Mouse (Mus musculus): Measurements from ENCODE around the gene Klrb1b. TPM values are rescaled to one million over a fixed set of nuclear protein-coding genes. Genes with fewer than 3 reads are reported as not detected.
"Not testable (repeated sequence)": the region's sequence is repeated elsewhere in the genome, so short reads cannot be mapped to it uniquely, and the experiment has no call there.

The Klrb1b gene
- polyA plus RNA-seq, 1 experiment from 2014 or later = not detected

DNA sequence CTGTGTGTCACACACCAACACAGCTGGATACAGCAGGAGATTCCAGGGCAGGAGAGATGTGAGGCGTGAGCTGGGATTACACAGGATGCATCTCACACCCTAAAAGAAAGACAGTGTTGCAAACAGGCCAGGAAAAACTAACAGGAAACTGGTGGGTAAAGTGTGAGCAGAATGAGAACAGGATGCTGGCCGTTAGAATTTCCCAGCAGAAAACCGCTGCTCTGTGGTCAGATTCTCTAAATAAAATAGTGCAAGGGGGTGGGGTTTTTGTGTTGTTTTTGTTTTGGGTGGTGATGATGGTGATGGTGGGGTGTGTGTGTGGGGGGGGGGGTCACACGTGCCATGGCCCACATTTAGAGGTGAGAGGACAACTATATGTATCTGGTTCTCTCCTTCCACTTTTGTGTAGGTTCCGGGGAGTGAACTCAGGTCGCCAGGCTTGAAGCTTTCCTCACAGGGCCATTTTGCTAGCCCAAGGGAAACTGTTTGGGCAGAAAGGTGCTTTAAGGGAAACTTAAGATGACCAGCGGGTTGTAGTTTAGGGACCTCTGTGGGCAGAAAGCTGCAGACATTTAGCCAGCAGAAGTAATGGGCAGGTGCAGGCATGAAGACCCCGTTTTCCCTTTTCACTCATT is 29.7 kb downstream of the Klrb1b start:
- Histone ChIP-seq H3K4me2 (replicated peaks) (no peak overlapping the region), H3K4me1 (peaks cover 6% of the 10 kb centered on the region; the same call in 1 of the 2 replicates), H3K9ac (no peak overlapping the region), H3K9me3 (no peaks in the 10 kb centered on the region), H3K36me3 (no peaks in the 10 kb centered on the region), H3K27ac (no peak overlapping the region), H3K4me3 (no peak overlapping the region), H3K27me3 (replicated peaks) (no peaks in the 10 kb centered on the region)
- ATAC-seq (ENCODE audit: low FRiP score, low read depth) = no peak
- WGBS = 77% methylated on average over 8 of the region's 8 CpGs

DNA sequence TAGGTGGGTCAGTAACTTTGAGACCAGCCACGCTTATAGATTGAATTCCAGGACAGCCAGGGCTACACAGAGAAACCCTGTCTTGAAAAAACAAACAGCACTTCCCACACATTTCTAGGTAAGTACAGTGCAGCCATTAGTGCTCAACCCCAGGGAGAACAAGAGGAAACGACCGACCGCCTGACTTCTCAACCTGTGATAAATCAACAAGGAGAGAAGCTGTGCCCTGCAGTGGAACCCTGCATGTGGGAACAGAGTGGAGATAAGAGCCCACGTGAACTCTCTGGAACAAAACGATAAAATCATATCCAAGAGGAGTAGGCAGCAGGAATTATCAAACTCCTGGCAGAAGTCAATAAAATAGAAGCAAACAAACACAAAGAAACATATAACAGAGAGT is 32.4 kb downstream of the Klrb1b start:
- H3K9ac ChIP-seq = no peak overlapping the region
- no peaks in the 10 kb centered on the region for H3K36me3 ChIP-seq
- H3K9me3 ChIP-seq = no peaks in the 10 kb centered on the region
- H3K27ac ChIP-seq = no peak overlapping the region
- ATAC-seq (ENCODE audit: low FRiP score, low read depth) = no peak
- no peak overlapping the region for H3K4me3 ChIP-seq
- no peak overlapping the region for H3K4me2 ChIP-seq (replicated peaks)
- H3K4me1 ChIP-seq = peaks cover 6% of the 10 kb centered on the region; the same call in 1 of the 2 replicates
- H3K27me3 ChIP-seq (replicated peaks) = no peaks in the 10 kb centered on the region
- WGBS = 53% methylated on average over 6 of the region's 6 CpGs

DNA sequence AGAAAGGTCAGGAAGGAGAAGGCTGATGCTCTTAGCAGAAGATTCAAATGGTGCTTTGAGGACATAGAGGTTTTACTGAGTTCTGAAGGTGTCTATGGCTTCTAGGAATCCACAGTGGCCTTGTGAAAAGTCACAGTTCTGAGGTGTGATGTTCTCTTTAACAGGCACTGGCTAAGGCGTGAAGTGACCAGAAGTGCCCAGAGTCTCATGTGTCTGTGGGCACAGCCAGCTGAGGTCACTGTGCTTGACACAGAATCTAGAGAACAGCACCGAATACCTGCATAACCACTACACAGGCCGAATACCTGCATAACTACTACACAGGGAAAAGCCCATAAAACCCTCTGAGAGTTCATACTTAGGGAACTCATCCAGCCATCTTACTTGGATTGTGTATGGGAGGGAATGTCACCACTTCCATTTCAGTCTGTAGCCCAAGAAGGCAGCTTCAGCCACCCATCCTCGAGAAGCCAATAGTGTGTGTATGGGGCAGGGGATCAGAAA is 35.6 kb downstream of the Klrb1b start:
- H3K9me3 ChIP-seq; H3K36me3 ChIP-seq; ATAC-seq (ENCODE audit: low FRiP score, low read depth); H3K9ac ChIP-seq; H3K4me2 ChIP-seq (replicated peaks); H3K27ac ChIP-seq; H3K4me1 ChIP-seq; H3K27me3 ChIP-seq (replicated peaks); H3K4me3 ChIP-seq: not testable (repeated sequence)
- WGBS = 86% methylated on average over 4 of the region's 4 CpGs

DNA sequence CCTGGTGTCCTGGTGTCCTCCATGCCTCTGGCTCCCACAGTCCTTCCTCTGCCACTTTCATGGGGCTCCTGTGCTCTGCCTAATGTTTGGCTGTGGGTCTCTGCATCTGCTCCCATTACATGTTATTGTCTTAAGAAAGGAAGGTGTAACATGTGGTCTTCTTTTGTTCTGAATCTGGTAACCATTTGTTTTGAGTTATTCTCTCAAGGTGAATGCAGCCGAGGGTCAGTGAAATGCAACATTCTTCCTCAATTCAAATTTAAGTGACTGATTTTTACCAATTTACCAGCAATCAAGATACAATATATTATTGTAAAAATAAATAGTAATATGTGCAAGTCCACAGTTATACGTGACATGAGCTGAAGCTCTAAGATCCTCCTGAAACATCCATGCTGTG is 37.0 kb downstream of the Klrb1b start, which contains the start of gene Klrb1c:
Gene Klrb1c (minus strand): TSS at position 101 of the 400 bp plus-strand sequence.
- ATAC-seq (ENCODE audit: low FRiP score, low read depth) = no peak
- H3K27me3 ChIP-seq (replicated peaks) = no peaks in the 10 kb centered on the region
- H3K4me3 ChIP-seq = no peak within 1 kb of the TSS
- 87% methylated on average over 2 of the region's 2 CpGs for WGBS
- no peaks in the 10 kb centered on the region for H3K4me1 ChIP-seq
- H3K9ac ChIP-seq = no peak within 1 kb of the TSS
- H3K4me2 ChIP-seq (replicated peaks) = no peak within 1 kb of the TSS
- H3K9me3 ChIP-seq = no peaks in the 10 kb centered on the region
- no peak within 1 kb of the TSS for H3K27ac ChIP-seq
- H3K36me3 ChIP-seq = no peaks in the 10 kb centered on the region

DNA sequence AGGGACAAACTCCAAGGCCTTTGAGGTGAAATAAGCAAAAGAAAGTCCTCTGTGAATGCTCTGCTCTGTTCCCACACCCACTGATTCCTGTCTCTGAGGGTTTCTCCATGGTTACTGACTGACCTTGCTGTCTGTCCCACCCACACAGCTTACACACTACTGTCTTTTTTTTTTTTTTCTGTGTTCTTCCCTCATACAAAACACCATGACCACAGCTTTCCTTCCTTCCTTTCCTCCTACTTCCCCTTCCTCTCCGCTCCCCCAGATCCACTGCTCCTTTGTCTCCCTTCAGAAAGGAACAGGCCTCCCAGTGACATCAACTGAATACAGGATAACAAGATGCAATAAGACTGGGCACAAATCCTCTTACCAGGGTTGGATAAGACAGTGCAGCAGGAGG is 37.6 kb downstream of the Klrb1b start:
- H3K9ac ChIP-seq = no peak overlapping the region
- WGBS = 76% methylated on average over 1 of the region's 1 CpGs
- no peak overlapping the region for H3K27ac ChIP-seq

DNA sequence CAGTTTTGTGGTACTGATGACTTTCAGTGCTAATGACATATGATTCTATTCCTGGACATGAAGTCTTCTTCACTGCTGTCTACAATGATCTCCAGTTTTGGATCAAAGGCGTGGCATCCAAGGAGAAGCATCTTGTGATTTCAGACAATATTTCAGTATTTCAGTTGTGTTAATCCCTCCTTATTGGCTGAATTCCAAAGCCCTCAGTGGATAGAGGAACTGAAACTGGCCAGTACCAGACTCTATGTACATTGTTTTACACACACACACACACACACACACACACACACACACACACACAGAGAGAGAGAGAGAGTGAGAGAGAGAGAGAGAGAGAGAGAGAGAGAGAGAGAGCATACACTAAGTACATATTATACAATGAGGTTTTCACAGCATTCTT is 39.7 kb downstream of the Klrb1b start:
- WGBS = 89% methylated on average over 1 of the region's 1 CpGs
- ATAC-seq (ENCODE audit: low FRiP score, low read depth); H3K27me3 ChIP-seq (replicated peaks); H3K27ac ChIP-seq; H3K9me3 ChIP-seq; H3K9ac ChIP-seq; H3K4me3 ChIP-seq; H3K36me3 ChIP-seq; H3K4me1 ChIP-seq; H3K4me2 ChIP-seq (replicated peaks): not testable (repeated sequence)

More for the DNA sequence above, 37.6 kb downstream of the Klrb1b start:
- H3K36me3 ChIP-seq = no peaks in the 10 kb centered on the region
- no peak overlapping the region for H3K4me3 ChIP-seq
- H3K27me3 ChIP-seq (replicated peaks) = no peaks in the 10 kb centered on the region
- ATAC-seq (ENCODE audit: low FRiP score, low read depth) = no peak
- H3K4me2 ChIP-seq (replicated peaks) = no peak overlapping the region
- H3K9me3 ChIP-seq = no peaks in the 10 kb centered on the region
- H3K4me1 ChIP-seq = no peaks in the 10 kb centered on the region

DNA sequence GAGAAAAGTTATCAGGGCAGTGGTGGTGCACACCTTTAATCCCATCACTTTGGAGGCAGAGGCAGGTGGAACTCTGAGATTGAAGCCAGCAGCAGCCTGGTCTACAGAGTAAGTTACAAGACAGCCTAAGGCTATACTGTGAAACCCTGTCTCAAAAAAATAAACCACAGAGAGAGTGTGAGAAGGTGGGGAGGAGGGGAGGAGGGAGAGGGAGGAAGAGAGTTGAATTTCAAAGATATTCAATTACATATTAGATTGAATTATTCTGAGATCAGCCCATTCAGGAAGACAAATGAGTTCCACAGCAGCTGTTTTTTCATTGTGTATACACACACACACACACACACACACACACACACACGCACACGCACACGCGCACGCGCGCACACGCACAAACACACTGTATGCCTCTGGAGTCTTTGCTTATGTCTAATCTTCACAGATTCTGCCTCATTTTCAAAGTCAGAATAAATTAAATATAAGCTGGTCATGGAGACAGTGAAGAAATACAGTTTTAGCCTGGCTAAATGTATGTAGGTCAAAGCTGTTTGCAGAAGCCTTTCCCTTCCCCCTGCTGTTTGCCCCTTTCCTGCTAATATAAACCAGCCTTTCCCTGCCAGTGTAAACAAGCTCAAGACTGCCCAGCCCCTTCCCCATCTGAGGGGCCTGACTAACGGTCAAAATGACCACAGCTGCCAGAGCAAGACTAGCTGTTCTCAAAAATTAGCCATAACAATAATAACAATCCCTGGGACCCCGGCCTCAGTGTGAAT is 56.5 kb downstream of the Klrb1b start:
- 79% methylated on average over 10 of the region's 10 CpGs for WGBS
- H3K27me3 ChIP-seq (replicated peaks) = no peaks in the 10 kb centered on the region
- H3K9ac ChIP-seq = no peak overlapping the region
- no peaks in the 10 kb centered on the region for H3K36me3 ChIP-seq
- no peak overlapping the region for H3K4me3 ChIP-seq
- no peak for ATAC-seq (ENCODE audit: low FRiP score, low read depth)
- H3K4me1 ChIP-seq = peaks cover 3% of the 10 kb centered on the region; the same call in 1 of the 2 replicates
- no peak overlapping the region for H3K27ac ChIP-seq
- H3K4me2 ChIP-seq (replicated peaks) = no peak overlapping the region
- 0 out of 2 replicates have a peak, but pooled peaks cover 3% of the 10 kb centered on the region for H3K9me3 ChIP-seq

DNA sequence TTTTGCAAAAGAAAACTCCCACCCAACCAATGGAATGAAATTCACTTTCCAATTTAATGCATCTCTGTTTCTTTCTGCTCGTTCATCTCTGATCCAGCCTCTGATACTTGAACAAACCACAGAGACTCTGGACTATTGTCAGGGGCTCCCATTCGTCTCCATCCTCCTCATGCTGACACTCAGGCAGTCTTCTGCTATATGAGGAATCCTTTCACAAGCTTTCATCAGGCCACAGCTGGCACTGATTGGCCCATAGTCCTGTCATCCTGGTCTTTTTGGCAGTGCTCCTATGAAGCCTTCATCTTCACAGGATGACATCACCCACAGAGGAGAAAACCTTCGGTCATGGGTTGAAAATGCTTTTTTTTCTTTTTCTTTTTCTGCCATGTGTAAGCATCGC is 58.1 kb downstream of the Klrb1b start:
- no peak overlapping the region for H3K4me3 ChIP-seq
- H3K9ac ChIP-seq = no peak overlapping the region
- 81% methylated on average over 4 of the region's 4 CpGs for WGBS
- H3K27me3 ChIP-seq (replicated peaks) = no peaks in the 10 kb centered on the region
- ATAC-seq (ENCODE audit: low FRiP score, low read depth) = no peak
- peaks cover 3% of the 10 kb centered on the region; the same call in 1 of the 2 replicates for H3K4me1 ChIP-seq
- H3K4me2 ChIP-seq (replicated peaks) = no peak overlapping the region
- no peaks in the 10 kb centered on the region for H3K9me3 ChIP-seq
- H3K27ac ChIP-seq = no peak overlapping the region
- H3K36me3 ChIP-seq = no peaks in the 10 kb centered on the region

DNA sequence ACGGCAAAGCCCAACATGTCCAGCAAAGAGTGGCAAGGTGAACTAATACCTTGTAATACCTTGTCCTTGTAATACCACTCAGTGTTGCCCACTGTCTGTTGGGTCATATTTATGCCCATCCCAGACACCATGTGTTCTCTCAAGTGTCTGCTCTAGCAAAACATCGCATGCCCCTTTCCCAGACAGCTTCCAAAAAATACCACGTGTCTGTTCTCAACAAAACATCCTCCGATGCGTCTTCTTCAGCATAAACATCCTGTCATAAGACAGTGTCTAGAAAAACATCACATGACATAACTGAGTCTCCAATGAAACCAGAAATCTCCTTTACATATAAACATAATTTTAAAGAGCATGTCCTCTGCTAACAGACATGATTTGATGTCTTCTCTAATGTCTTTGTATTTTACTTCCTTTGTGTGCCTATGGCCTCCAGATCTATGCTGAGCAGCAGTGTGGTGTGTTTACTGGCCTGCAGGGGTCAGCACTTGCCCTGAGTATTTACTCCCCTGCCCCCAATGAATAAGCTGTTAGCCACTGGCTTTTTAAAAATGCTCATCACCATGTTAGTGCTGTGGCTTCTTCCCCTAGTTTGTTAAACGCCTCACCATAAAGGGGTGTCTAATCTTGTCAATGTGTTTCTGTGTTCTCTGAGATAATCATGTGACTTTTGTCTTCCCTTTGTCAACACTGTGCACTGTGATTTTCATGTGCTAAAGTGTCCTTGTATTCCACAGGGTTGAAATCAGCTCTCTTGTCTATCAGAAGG is 59.5 kb downstream of the Klrb1b start:
- not testable (repeated sequence) for H3K4me2 ChIP-seq (replicated peaks); H3K4me1 ChIP-seq; H3K4me3 ChIP-seq; H3K27ac ChIP-seq; H3K36me3 ChIP-seq; H3K9me3 ChIP-seq; H3K27me3 ChIP-seq (replicated peaks); H3K9ac ChIP-seq
- ATAC-seq (ENCODE audit: low FRiP score, low read depth) = peak; percentile 37; the same call in 1 of the 2 replicates
- WGBS = 68% methylated on average over 6 of the region's 6 CpGs

DNA sequence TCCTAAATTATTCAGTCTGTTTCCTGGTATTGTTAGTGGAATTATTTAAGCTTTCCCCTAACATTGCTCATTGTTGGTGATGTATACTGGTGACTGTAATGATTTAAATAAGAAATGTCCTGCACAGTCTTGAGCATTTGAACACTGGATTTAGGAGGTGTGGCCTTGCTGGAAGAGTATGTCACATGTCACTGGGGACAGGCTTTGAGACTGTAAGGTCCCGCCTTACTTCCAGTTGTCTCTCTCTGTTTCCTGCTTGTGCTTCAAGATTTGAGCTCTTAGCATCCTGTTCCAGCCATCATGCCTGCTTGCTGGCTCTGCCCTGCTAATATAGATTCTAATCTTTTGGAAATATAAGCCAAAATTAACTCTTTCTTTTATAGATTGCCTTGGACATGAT is 60.9 kb downstream of the Klrb1b start:
- Histone ChIP-seq H3K4me2 (replicated peaks) (no peak overlapping the region), H3K27me3 (replicated peaks) (no peaks in the 10 kb centered on the region), H3K9ac (no peak overlapping the region), H3K4me3 (no peak overlapping the region), H3K36me3 (no peaks in the 10 kb centered on the region), H3K9me3 (no peaks in the 10 kb centered on the region), H3K27ac (no peak overlapping the region), H3K4me1 (peaks cover 6% of the 10 kb centered on the region; the same call in 1 of the 2 replicates)
- WGBS = 86% methylated on average over 1 of the region's 1 CpGs
- no peak for ATAC-seq (ENCODE audit: low FRiP score, low read depth)

DNA sequence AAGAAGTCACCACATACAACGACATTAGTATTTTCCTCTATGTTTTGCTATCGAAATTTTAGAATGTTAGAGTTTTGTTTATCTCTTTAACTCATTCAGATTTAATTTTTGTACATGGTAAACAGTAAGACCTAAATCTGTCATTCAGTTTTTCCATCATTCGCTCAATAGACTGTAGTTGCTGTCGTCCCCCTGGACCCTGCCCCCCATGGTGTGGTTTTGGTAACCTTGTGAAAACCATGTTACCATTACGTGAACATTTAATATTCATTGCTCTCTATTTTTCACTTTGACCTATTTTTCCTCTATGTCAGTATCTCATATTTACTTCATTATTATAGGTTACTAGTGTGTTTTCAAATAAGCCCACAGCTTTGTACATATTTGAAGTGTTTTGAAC is 61.5 kb downstream of the Klrb1b start:
- peak overlapping the region; percentile 36 for H3K4me3 ChIP-seq
- H3K27me3 ChIP-seq (replicated peaks) = no peaks in the 10 kb centered on the region
- no peaks in the 10 kb centered on the region for H3K9me3 ChIP-seq
- H3K4me2 ChIP-seq (replicated peaks) = peak overlapping the region; percentile 62
- 22% methylated on average over 5 of the region's 5 CpGs for WGBS
- H3K9ac ChIP-seq = no peak overlapping the region
- no peaks in the 10 kb centered on the region for H3K36me3 ChIP-seq
- ATAC-seq (ENCODE audit: low FRiP score, low read depth) = no peak
- H3K4me1 ChIP-seq = 0 out of 2 replicates have a peak, but pooled peaks cover 3% of the 10 kb centered on the region
- H3K27ac ChIP-seq = no peak overlapping the region
